Mouse (Mus musculus) monocyte, adult 5-6 weeks (primary cell): ENCODE results near the gene Cerk. TPM values are rescaled to one million over a fixed set of nuclear protein-coding genes. Genes with fewer than 3 reads are reported as not detected.
"Not testable (repeated sequence)": the region's sequence is repeated elsewhere in the genome, so short reads cannot be mapped to it uniquely, and the experiment has no call there.

Source experiments
- ATAC-seq: fragments of 153-309, 156-312 bp; replicated peaks from 2 replicates; pipeline ENCODE4 v1.8.0; 2017; ENCODE audit warnings: mild to moderate bottlenecking; ENCODE audit not compliant: low TSS enrichment, insufficient number of reproducible peaks, severe bottlenecking, poor library complexity, low FRiP score
- total RNA-seq: library from RNA; stranded (forward); fragments of 200-1000, 200-491, 200-594 nt; gene quantifications from 3 replicates; pipeline ENCODE4 v1.2.3, GENCODE M21; 2017

The Cerk gene
- total RNA-seq, 1 experiment from 2014 or later: 38.1 TPM

GRCm38 (mm10) chr15:86186686-86187085 is 745 bp upstream of the Cerk start:
- no peak for ATAC-seq

GRCm38 (mm10) chr15:86184851-86185688 is 871 bp downstream of the Cerk start:
- 0 out of 2 replicates have a peak, but pooled peaks have one; percentile 11 for ATAC-seq

GRCm38 (mm10) chr15:86184071-86184470 is 1.9 kb downstream of the Cerk start:
- ATAC-seq: no peak

GRCm38 (mm10) chr15:86183484-86183883 is 2.5 kb downstream of the Cerk start:
- ATAC-seq: no peak

GRCm38 (mm10) chr15:86182646-86183045 is 3.3 kb downstream of the Cerk start:
- peak; percentile 68 for ATAC-seq

GRCm38 (mm10) chr15:86181941-86182439 is 4.0 kb downstream of the Cerk start:
- ATAC-seq: no peak

- ATAC-seq: not testable (repeated sequence)
Observed at GRCm38 (mm10) chr15:86181321-86181720, 4.6 kb downstream of the Cerk start.

GRCm38 (mm10) chr15:86180427-86180826 is 5.5 kb downstream of the Cerk start:
- ATAC-seq: no peak

- no peak for ATAC-seq
Observed at GRCm38 (mm10) chr15:86178594-86178993, 7.3 kb downstream of the Cerk start.

- ATAC-seq: not testable (repeated sequence)
Observed at GRCm38 (mm10) chr15:86177703-86178251, 8.2 kb downstream of the Cerk start.

- ATAC-seq: no peak
Observed at GRCm38 (mm10) chr15:86176771-86177702, 8.9 kb downstream of the Cerk start.

- no peak for ATAC-seq
Observed at GRCm38 (mm10) chr15:86176166-86176565, 9.8 kb downstream of the Cerk start.

- ATAC-seq: no peak
Observed at GRCm38 (mm10) chr15:86175253-86176050, 10.5 kb downstream of the Cerk start.

- peak; percentile 56; the same call in 1 of the 2 replicates for ATAC-seq
Observed at GRCm38 (mm10) chr15:86173136-86173985, 12.6 kb downstream of the Cerk start.

- ATAC-seq: no peak
Observed at GRCm38 (mm10) chr15:86172526-86172925, 13.4 kb downstream of the Cerk start.

- ATAC-seq: no peak
Observed at GRCm38 (mm10) chr15:86172124-86172523, 13.8 kb downstream of the Cerk start.

GRCm38 (mm10) chr15:86171316-86171715 is 14.6 kb downstream of the Cerk start:
- ATAC-seq: no peak

- ATAC-seq: no peak
Observed at GRCm38 (mm10) chr15:86169817-86170110, 16.2 kb downstream of the Cerk start.
